Mouse (Mus musculus) spleen, adult 2 months (tissue): ENCODE measurements around the gene Atxn10.

Experiments used
- CTCF ChIP-seq: fragments of 200-500 bp; IDR thresholded peaks from 2 replicates; pipeline ENCODE4 v1.5.1; 2011; ENCODE audit warnings: mild to moderate bottlenecking, inconsistent platforms; ENCODE audit not compliant: insufficient read depth, insufficient read length, insufficient replicate concordance; ENCODE audit errors: extremely low read depth
- POLR2A ChIP-seq: fragments of 200-500 bp; IDR thresholded peaks from 2 replicates; pipeline ENCODE4 v1.6.1; 2011; ENCODE audit warnings: low read depth, low read length, inconsistent platforms

GRCm38 (mm10) chr15:85507370-85508014, 171.4 kb downstream of the Atxn10 start:
- TF ChIP-seq CTCF (no peak), POLR2A (no peak)
